Mouse (Mus musculus) forelimb bud, embryonic 11.5 days (tissue): Measurements from ENCODE around the gene Unk.

ENCODE experiments used
- DNase-seq: peaks from one replicate; pipeline ENCODE4 v3.0.0-alpha.2; 2012; ENCODE audit warnings: low read depth, low spot score

The Unk gene

DNA sequence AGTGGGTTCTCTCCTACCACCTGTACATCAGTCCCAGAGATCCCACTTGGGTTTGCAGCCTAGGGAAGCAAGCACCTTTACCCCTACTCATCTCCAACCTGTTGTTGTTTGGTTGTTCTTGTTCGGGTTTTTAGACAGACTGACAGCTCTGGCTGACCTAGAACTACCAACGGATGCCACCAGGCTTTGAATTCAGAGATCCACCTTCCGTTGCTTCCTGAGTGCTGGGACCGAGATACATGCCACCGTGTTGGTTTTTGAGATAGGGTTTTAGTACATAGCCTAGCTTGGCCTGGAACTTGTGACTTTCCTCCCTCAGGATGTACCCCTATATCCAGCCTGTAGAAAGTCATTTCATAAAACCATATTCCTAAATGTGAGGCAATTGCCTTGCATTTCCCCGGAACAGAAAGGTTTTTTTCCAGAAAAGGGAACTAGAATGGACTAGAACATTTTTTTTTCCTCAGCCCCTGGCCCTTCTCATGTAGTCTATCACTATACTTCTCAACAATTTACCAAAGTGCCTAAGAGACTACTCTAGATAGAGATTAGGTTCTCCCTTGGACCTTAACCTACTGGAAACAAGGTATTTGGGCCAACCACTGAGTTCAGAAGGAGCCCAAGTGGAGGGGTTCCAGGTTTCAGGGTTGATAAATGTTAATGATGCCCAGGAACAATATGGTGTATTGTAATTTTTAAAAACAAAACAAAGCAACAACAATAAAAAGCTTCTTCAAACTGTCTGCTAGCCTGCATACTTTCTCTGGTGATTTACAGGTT, 846 bp upstream of the Unk start:
- DNase-seq = no peak

GRCm38 (mm10) chr11:116030898-116031845, 1.1 kb downstream of the Unk start:
- DNase-seq = no peak

DNA sequence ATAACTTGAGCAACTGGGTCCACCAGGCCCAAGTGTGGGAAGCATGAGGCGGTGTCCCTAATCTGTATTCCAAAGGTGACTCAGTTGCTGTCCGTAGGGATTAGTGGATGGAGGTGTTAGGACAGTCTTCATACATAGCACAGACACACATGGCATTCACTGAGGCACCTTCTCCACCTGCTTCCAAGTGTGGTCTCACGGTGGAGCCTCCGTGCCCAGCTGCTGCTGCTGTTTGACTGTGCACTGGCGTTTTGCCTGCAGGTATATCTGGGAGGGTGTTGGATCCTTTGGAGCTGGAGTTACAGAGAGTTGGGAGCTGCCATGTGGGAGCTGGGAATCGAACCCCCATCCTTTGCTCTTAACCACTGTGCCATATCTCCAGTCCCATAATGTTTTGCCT, 4.5 kb downstream of the Unk start:
- DNase-seq = no peak

GRCm38 (mm10) chr11:116036671-116037070, 6.5 kb downstream of the Unk start:
- no peak for DNase-seq

DNA sequence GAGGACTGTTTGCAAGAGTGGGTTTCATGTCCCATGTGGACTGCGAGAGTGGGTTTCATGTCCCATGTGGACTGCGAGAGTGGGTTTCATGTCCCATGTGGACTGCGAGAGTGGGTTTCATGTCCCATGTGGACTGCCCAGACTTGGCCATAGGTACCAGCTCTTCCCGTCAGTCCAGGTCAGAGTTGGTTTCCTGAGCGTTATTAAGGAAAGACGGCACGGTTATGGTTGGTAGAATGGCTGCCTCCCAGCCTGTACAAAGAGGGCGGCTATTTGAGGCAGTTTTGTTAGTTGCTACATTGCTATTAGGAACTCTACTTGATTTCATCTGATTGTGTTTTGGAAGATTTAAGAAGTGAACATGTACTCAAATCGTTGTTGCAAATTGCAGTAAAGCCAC, 7.7 kb downstream of the Unk start:
- no peak for DNase-seq

DNA sequence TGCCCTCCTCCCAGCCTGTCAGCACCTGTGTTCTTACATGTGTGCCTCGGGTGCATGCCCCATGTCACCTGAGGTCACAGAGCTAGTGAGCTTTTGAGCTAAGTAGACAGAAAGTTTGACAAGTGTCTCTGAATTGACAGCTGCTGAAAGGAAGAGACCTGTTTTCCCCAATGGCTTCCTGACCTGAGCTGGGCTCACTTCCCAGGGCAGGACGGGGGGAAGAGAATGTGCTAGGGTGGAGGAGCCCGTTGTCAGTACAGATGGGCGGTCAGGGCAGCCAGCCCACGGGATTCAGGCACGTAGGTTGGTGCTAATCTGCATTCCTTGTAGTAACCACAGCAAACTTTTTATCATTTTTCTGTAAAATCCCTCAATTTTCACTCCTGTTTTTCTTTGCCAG, 10.5 kb downstream of the Unk start:
- no peak for DNase-seq

DNA sequence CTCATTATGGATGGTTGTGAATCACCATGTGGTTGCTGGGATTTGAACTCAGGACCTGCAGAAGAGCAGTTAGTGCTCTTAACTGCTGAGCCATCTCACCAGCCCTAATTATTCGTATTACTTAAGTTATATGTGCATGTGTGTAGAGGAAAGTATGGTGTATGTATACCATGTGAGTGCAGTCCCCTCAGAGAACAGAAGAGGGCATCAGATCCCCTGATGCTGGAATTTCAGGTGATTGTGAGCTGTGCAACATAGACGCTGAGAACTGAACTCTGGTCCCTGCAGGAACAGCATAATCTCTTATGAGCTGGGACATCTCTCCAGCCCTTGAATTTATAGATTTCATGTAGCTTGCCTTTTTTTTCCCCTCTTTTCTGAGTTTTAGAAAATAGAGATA, 11.7 kb downstream of the Unk start:
- no peak for DNase-seq

DNA sequence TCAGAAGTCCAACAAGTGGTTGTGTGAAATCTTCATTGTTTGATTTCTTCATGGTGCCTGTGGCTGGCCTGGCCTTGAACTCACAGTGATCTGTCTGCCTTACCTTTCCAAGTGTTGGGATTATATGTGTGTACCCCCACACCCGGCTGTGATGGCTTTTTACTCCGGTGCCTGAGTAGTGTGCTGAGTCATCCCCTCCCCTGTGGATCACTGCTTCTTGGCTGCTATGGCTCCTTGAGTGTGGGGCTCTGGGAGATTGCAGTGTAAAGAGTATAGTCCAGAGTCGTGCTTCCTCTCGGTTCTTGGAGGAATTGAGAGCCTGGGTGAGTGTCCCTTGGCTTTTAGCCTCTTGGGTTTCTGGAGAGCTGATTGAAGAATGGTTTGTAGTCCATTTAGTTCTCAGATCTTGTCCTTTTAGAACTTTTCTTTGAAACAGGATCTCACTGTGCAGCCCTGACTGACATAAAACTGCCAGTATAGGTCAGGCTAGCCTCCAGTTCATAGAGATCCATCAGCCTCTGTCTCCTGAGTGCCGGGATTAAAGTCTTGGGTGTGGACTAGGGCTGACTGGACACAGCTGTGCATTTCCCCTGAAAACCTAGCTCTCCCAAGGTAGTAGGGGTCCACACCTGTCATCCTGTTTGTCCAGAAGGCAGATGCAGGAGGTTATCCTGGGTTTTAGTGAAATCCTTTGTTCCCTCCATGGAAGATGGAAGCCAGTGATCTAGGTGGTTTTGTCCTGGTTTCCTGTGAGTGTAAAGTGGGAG, 12.4 kb downstream of the Unk start:
- no peak for DNase-seq

GRCm38 (mm10) chr11:116043286-116043685, 13.2 kb downstream of the Unk start:
- DNase-seq = no peak

DNA sequence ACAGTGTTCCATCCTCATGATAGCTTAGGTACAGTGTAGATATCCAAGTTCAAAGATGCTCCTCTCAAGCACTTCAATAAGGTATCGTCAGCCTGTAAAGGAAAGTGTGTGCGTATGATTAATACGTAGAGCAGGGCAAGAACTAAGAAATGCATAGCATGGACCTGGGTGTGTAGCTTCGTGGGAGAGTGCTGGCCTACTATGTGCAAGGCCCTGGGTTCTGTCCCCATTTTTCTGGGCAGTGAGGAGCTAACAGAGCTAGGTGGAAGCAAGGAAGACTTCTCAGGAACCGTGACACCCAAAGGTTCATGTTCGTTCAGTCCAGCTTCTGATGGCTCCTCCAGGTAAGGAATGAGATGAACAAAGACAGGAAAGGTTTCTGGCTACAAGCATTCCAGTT, 15.1 kb downstream of the Unk start:
- no peak for DNase-seq

DNA sequence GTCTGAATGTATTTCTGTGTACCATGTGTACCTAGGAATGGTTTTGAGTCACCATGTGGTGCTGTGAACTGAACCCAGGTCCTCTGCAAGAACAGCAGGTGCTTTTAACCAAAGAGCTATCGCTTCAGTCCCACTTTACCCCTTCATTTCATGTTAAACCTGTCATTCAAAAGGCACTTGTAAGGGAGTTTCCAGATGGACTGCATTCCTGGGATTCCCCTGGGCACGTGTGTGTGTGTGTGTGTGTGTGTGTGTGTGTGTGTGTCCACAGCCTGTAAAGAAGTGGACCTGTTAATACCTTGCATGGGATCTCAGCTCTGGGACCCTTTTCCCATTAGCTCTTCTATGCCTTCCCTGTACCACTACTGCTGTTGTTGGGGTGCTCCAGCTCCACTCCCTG, 19.5 kb downstream of the Unk start:
- no peak for DNase-seq

GRCm38 (mm10) chr11:116050196-116050595, 20.1 kb downstream of the Unk start:
- no peak for DNase-seq

DNA sequence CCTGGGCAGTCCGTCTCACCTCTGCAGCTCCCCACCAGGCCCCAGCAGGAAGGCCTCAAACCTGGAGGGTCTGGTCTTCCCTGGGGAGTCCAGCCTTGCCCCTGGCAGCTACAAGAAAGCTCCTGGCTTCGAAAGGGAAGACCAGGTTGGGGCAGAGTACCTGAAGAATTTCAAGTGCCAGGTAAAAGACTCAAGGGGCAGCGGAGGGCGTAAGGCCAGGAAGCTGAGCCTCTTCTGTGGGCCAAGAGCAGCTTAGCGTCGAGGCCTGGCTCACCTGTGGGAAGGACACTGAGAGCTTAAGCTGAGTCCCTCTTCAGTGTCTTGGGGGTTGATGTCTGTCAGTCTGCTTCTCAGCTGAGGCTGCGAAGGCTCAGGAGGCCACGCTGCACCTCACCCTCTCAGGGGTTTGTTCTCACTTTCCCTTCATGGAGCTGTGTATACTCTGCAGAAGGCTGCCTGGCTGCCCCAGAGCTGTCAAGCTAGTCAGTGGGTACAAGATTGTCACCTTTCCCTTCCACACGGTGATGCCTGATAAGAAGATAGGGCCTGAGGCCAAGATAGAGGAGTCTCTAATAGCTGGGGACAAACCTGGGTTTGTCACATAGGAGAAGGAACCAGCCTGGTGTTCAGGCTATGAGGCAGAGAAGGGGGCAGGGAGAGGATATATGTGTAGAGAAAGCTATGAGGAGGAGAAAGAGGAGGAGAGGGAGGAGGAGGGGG, 23.5 kb downstream of the Unk start:
- no peak for DNase-seq

DNA sequence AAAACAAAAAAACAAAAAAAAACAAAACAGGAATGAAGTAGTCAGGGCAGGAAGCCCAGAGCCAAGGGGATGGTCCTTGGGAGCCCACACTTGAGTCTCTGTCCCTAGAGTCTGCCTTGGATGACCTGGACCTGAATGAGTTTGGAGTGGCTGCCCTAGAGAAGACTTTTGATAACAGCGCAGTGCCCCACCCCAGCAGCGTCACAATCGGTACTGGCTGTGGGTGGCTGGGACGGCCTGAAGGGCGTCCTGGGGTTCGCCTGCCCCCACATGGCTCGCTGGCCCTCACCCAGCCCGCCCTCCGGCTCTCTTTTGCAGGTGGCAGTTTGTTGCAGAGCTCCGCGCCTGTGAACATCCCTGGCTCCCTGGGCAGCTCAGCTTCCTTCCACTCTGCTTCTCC, 25.8 kb downstream of the Unk start:
- DNase-seq = no peak

DNA sequence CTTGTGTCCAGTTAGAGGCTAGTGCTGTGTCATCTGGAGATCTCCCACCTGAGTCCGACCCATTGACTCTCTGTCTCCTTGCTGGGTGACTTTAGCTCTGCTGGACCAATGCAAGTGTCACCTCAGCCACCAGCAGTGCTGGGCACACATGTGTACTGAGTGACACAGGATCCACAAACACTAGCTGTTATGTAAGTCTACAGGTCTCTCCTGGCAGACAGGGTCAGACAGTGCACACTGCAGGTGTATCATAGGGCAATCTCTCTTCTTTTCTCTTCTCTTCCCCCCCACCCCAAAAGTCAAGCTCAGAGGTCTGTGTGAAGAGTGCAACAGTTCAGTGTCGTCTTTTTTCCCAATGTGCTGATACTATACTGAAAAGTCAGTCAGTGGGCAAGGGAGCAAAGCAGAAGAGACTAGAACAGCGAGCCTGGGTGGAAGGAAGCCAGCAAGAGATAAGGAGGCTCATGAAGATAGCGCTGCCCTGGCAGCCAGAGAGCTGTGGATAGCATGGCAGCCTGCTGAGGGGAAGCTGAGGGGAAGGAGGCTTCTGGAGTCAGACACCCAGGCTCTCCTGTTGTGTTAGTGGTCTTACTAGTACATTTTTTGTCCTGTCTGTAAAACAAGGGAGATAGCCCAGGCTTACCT, 27.2 kb downstream of the Unk start:
- no peak for DNase-seq

- no peak for DNase-seq
Measured at GRCm38 (mm10) chr11:116058022-116058614, 28.0 kb downstream of the Unk start.

GRCm38 (mm10) chr11:116058868-116059690, 29.0 kb downstream of the Unk start:
- no peak for DNase-seq

DNA sequence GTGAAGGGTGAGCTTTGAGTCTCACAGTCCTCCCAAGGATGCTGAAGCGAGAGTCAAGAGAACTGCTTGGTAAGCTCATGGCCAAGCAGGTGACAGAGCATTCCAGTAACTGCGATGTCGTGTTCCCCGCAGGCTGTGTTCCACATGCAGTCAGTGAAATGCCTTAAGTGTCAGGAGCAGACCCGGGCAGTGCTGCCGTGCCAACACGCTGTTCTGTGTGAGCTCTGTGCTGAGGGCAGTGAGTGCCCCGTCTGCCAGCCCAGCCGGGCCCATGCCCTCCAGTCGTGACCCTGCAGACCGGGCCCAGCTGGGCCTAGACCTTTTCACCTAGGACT, 29.5 kb downstream of the Unk start:
- DNase-seq = no peak

DNA sequence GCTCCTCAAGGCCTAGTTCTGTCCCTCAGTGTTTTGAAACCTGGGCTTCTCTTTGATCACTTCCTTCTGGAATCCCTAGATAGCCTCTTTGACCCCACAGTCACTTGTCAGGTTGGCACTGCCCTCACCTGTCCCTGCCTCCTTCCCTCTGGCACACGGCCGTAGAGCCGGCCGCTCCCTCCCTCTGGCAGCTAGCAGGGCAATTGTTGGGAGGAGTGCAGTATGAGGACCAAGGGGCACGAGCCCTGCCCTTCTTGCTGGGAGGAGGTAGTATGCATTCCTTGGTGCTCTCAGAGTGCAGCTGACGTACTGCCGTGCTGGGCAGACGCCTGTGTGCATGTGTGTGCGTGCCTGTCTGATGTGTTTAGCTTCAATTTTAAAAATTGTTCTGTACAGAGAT, 30.5 kb downstream of the Unk start:
- no peak for DNase-seq
